Mouse (Mus musculus): ENCODE measurements around the gene Scn5a.

DNA sequence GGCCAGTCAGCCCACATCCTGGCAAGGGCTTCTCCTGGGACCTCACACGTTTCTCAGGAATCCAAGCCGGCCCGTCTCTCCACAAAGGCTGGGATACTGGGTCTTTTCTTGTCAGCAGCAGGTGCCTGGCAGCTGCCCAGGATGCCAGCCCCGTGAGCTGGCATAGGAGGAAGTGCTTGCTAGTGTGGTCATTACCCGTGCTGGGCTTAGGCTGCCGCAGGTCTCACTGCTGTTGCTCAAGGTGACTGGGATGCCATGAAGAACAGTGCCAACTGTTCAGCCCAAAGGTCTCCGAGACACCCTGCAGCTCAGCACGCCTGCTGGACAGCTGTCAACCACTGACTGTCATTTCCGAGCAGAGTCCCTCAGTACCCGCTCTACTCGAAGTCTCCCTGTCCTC lies 100.5 kb downstream of the Scn5a start:
- TF ChIP-seq CTCF (conservative IDR thresholded peaks at IDR 0.05; ENCODE audit: low read length) = no peak
- TF ChIP-seq NANOG (IDR thresholded peaks at IDR 0.05; ENCODE audit: borderline replicate concordance, low read length) = no peak
